Mouse (Mus musculus): Measurements from ENCODE around the gene Adgra3. TPM values are rescaled to one million over a fixed set of nuclear protein-coding genes. Genes with fewer than 3 reads are reported as not detected.

The Adgra3 gene
- polyA plus RNA-seq, 2 experiments from 2014 or later, result 0.13 to 0.37 TPM

DNA sequence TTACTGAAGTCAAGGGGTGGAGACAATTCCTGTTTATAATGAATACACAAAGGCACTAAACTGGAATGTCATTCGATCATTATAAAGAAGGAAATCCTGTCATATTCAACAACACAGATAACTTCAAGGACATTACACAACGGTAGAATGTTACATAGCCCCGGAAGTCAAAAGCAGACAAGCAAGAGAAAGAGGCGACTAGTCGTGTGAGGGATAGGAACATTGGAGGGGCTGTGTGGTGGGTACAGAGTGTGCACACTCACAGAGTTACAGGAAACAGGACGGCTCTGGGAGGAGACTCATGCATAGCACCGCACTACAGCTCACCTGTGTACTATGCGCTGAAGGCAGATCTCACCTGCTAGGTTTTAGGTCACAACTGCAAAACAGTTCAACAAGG is 89.1 kb downstream of the Adgra3 start:
- ATAC-seq, result no peak

DNA sequence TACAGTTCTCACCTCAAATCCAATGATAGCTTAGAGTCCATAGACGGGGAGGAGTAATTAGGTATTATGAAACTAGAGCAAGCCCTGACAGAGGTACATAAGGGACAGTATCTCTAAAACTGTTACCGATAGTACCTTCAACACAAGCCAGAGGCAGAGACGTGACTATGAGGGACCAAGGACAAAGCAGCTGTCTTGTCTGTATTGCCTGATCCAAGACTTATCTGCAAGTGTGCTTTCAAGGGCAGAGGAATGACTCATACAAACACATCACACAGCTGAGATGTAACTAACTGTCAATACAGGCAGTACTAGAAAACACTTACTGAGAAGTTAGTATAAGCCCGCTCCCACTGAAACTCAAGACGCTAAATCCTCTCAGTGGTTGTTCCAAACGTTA is 91.1 kb downstream of the Adgra3 start:
- ATAC-seq, result no peak

- ATAC-seq, result no peak
Measured at GRCm38 (mm10) chr5:49965810-49966209, 93.0 kb downstream of the Adgra3 start.

DNA sequence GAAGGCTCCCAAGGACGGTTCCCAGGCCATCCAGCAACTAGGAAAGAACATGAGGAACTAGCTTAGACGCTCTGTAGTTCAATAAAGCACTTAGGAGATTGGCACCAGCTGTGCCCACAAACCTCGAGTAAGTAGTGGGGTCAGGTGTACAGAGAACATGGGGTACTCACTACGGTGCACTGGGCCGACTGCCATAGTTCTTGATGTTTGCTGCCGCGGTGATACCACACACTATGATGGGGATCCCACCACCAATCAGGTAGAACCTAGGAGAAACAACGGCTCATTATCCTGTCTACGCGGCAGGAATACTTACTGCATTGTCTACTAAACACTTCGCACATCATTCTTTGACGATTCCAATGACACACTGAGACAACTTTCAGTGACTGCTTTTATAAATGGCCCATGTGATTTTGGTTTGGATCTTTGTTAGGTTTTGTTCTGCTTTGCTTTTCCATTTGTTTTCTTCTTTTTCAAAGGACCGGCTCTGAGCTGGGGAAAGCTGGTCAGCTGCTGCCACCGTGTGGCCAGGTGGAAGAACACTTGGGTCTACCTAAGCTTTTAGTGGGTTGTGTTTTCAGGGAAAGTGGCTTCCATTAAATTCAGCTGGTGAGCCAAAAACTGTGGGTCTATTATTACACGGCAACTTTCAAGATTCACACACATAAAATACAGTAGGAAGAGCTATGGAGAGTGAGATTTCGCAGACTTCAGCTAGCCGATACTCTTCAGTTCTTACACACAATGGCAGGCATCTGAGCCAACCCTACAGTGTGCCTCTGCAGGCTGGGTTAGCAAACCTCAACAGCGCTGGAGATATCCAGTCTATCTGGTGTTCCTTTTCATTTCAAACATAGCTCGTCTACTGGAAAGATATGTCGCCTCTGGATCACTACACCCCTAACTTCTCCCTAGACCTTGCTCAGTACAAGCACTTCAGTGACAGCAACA is 97.1 kb downstream of the Adgra3 start:
- no peak for ATAC-seq

DNA sequence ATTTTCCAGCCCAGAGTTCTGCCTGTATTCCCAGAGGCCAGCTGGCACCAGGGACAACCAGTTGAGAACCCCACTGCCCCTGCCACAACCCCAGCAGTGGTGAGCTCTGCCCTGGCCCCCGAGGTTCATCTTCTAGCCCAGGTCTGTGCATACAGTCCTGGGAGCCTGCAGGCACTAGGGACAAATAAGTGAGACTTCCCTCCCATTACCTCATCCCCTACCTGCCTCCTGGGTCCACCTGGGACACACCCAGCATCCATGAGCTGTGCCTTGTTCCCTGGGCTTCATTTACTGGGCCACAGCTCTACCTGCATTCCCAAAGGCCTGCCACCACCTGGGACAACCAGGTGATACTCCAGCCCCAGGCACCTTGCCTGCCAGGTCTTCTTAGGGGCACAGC is 122.5 kb downstream of the Adgra3 start:
- ATAC-seq, result no peak

GRCm38 (mm10) chr5:49924712-49925111 is 134.1 kb downstream of the Adgra3 start:
- no peak for ATAC-seq

DNA sequence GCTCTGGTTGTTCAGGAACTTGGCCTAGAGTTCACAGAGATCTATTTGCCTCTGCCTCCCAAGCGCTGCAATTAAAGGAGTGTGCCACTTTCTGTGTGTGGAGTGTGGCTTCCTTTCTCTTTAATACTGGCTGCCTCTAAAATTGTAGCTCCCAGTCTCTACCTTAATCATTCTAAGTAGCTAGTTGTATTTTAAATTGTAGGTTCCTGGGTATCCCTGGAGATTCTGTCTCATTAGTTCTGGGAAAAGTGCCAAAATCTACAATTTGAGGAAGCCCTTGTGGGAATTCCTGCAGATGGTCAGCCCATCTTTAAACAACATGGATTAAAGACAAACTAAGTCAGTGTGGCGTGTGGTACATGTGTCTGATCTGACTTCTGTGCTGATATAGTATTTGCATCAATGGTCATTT is 143.1 kb downstream of the Adgra3 start:
- ATAC-seq, result no peak
